Mouse (Mus musculus) neural tube, embryonic 15.5 days (tissue): Measurements from ENCODE around the gene Usp44. TPM values are rescaled to one million over a fixed set of nuclear protein-coding genes. Genes with fewer than 3 reads are reported as not detected.

ENCODE experiments used
- ATAC-seq: fragments of 200-750 bp; cut with Nextera tagmentation; 2 replicates; pipeline ENCODE4 v1.8.0; 2017; ENCODE audit warnings: mild to moderate bottlenecking, moderate TSS enrichment, moderate library complexity; ENCODE audit not compliant: low FRiP score
- H3K27ac ChIP-seq: fragments of 300-500 bp; sonication (generic); replicated peaks from 2 replicates; pipeline ENCODE4 v1.5.1; 2015; ENCODE audit warnings: mild to moderate bottlenecking, inconsistent platforms
- H3K27me3 ChIP-seq: fragments of 300-500 bp; sonication (generic); replicated peaks from 2 replicates; pipeline ENCODE4 v1.6.1; 2015; ENCODE audit warnings: inconsistent platforms
- H3K36me3 ChIP-seq: fragments of 300-500 bp; sonication (generic); 2 replicates; pipeline ENCODE4 v1.6.1; 2015; ENCODE audit warnings: inconsistent platforms
- H3K4me1 ChIP-seq: fragments of 300-500 bp; sonication (generic); 2 replicates; pipeline ENCODE4 v1.6.1; 2015; ENCODE audit warnings: inconsistent platforms
- H3K4me2 ChIP-seq: fragments of 300-500 bp; sonication (generic); 2 replicates; pipeline ENCODE4 v1.6.1; 2015; ENCODE audit warnings: inconsistent platforms, mild to moderate bottlenecking, moderate library complexity
- H3K4me3 ChIP-seq: fragments of 300-500 bp; sonication (generic); replicated peaks from 2 replicates; pipeline ENCODE4 v1.5.1; 2015; ENCODE audit warnings: mild to moderate bottlenecking, inconsistent platforms
- H3K9ac ChIP-seq: fragments of 300-500 bp; sonication (generic); replicated peaks from 2 replicates; pipeline ENCODE4 v1.6.1; 2015; ENCODE audit warnings: mild to moderate bottlenecking, inconsistent platforms
- H3K9me3 ChIP-seq: fragments of 300-500 bp; sonication (generic); replicated peaks from 2 replicates; pipeline ENCODE4 v1.6.1; 2016; ENCODE audit warnings: inconsistent platforms
- WGBS: fragments of 180-500 bp; shearing (Covaris S2); methylation state at CpG from one replicate; pipeline ENCODE4 v1.1.7; 2015; ENCODE audit warnings: mixed read lengths; 5-methylcytosine and 5-hydroxymethylcytosine counted together
- polyA plus RNA-seq: library from polyadenylated mRNA; unstranded; fragments of >200 nt; fragmentation: Nextera tagmentation; extraction: Ambion mirVana; gene quantifications from 2 replicates; pipeline ENCODE4 v1.2.1, GENCODE M21; 2015

The Usp44 gene
- polyA plus RNA-seq, 1 experiment from 2014 or later, result 0.08 TPM

GRCm38 (mm10) chr10:93891031-93891430 is 59.7 kb downstream of the Usp44 start:
- H3K9me3 ChIP-seq, result no peaks in the 10 kb centered on the region
- no peak overlapping the region for H3K27ac ChIP-seq
- H3K4me2 ChIP-seq, result no peak overlapping the region
- ATAC-seq, result no peak
- H3K36me3 ChIP-seq, result peaks cover 10% of the 10 kb centered on the region
- peaks cover 19% of the 10 kb centered on the region for H3K4me1 ChIP-seq
- H3K4me3 ChIP-seq, result no peak overlapping the region
- H3K27me3 ChIP-seq, result no peaks in the 10 kb centered on the region
- no peak overlapping the region for H3K9ac ChIP-seq
- WGBS, result 95% methylated on average over 1 of the region's 1 CpGs

- Histone ChIP-seq H3K4me2 (no peak overlapping the region), H3K27me3 (no peaks in the 10 kb centered on the region), H3K4me3 (no peak overlapping the region), H3K9me3 (no peaks in the 10 kb centered on the region), H3K27ac (no peak overlapping the region), H3K36me3 (no peaks in the 10 kb centered on the region), H3K4me1 (peaks cover 16% of the 10 kb centered on the region), H3K9ac (no peak overlapping the region)
- 90% methylated on average over 4 of the region's 4 CpGs for WGBS
- ATAC-seq, result no peak
Measured at GRCm38 (mm10) chr10:93892551-93892950, 61.2 kb downstream of the Usp44 start.

- no peaks in the 10 kb centered on the region for H3K36me3 ChIP-seq
- no peaks in the 10 kb centered on the region for H3K4me1 ChIP-seq
- H3K9ac ChIP-seq, result no peak within 1 kb of the TSS
- no peaks in the 10 kb centered on the region for H3K27me3 ChIP-seq
- no peak within 1 kb of the TSS for H3K4me3 ChIP-seq
- WGBS, result 67% methylated on average over 7 of the region's 7 CpGs
- no peak within 1 kb of the TSS for H3K27ac ChIP-seq
- no peak for ATAC-seq
- H3K4me2 ChIP-seq, result no peak within 1 kb of the TSS
- H3K9me3 ChIP-seq, result no peaks in the 10 kb centered on the region
Measured at GRCm38 (mm10) chr10:93897043-93897646, 65.8 kb downstream of the Usp44 start, which contains the start of gene Metap2. Metap2 (minus strand) TSS chr10:93897093.

DNA sequence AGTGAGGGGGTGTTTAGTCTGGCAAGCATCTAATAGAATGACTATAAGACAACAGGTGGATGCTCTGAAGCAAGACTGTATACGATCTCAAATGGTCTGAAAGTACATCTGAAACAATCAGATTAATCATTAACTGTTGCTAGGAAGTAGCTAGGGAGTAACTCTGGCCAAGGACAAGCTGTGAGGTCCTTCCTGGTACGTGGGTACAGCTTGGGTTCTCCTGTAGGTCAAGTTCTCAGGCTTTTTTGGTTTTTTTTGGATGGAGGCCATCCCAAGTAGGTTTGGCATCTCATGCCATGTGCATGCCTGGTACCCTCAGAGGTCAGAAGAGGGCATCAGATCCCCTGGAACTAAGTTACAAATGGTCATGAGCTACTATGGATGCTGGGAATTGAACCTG is 67.9 kb downstream of the Usp44 start:
- no peak overlapping the region for H3K4me3 ChIP-seq
- WGBS, result 47% methylated on average over 2 of the region's 2 CpGs
- H3K9me3 ChIP-seq, result no peaks in the 10 kb centered on the region
- H3K4me1 ChIP-seq, result no peaks in the 10 kb centered on the region
- H3K36me3 ChIP-seq, result no peaks in the 10 kb centered on the region
- no peak overlapping the region for H3K9ac ChIP-seq
- no peak for ATAC-seq
- no peaks in the 10 kb centered on the region for H3K27me3 ChIP-seq
- no peak overlapping the region for H3K4me2 ChIP-seq
- no peak overlapping the region for H3K27ac ChIP-seq

DNA sequence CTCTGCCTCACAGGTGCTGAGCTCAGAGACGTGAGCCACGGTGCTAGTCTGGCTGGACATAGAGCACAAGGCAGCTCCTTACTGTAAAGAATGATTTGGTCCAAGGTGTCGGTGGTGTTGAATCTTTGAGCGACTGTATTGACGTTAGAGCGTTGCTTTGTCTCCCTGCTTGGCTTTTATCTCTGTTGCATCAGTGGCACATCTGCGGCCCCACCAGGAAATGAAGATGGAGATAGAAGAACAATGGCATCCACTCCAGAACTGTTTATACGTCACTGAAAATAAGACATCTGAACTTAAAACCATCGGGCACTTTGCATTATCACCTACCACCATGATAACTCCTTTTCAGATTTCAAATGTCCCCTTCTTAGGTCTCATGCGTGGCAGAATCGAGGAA is 68.6 kb downstream of the Usp44 start:
- no peak for ATAC-seq
- WGBS, result 89% methylated on average over 11 of the region's 11 CpGs
- no peaks in the 10 kb centered on the region for H3K4me1 ChIP-seq

DNA sequence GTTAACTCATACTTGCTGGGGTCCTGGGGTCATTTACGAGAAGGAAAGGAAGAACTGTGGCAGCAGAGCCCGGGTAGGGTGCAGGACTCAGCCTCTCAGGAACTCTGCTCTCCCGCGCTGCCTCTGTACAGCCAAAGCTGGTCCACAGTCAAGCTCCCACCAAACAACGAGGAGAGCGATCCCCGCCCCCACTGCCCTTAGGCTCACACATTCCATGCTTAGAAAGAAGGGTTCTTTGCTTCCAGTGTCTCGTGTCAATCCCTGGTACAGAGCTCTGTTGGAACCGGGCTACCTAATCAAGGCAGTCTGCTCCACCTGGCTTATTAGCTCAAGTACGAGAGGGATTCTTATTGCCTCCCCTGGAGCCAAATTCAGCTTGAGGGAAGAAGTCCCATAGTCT is 76.0 kb downstream of the Usp44 start:
- no peak overlapping the region for H3K27ac ChIP-seq
- no peak overlapping the region for H3K9ac ChIP-seq
- H3K27me3 ChIP-seq, result no peaks in the 10 kb centered on the region
- H3K4me2 ChIP-seq, result no peak overlapping the region
- no peak overlapping the region for H3K4me3 ChIP-seq
- H3K4me1 ChIP-seq, result no peaks in the 10 kb centered on the region
- no peak for ATAC-seq
- WGBS, result 64% methylated on average over 10 of the region's 10 CpGs
- H3K9me3 ChIP-seq, result no peaks in the 10 kb centered on the region
- no peaks in the 10 kb centered on the region for H3K36me3 ChIP-seq

More for the DNA sequence above, 68.6 kb downstream of the Usp44 start:
- H3K9ac ChIP-seq, result no peak overlapping the region
- no peak overlapping the region for H3K4me3 ChIP-seq
- no peaks in the 10 kb centered on the region for H3K9me3 ChIP-seq
- H3K27me3 ChIP-seq, result no peaks in the 10 kb centered on the region
- no peak overlapping the region for H3K27ac ChIP-seq
- H3K4me2 ChIP-seq, result no peak overlapping the region
- no peaks in the 10 kb centered on the region for H3K36me3 ChIP-seq

Other genes starting within 250 kb of the Usp44 start
- gene Snrpf, start 241.8 kb upstream of the Usp44 start, polyA plus RNA-seq, result 58.2 and 71.7 TPM in 2 replicates
- gene Ntn4, start 190.9 kb upstream of the Usp44 start, polyA plus RNA-seq, result 0.43 and 0.59 TPM in 2 replicates
- gene Metap2, start 65.5 kb downstream of the Usp44 start, polyA plus RNA-seq, result 159 and 172 TPM in 2 replicates
- 42.3 and 43.1 TPM in 2 replicates for gene Vezt, start 204.3 kb downstream of the Usp44 start, polyA plus RNA-seq
- 1.8 and 2.3 TPM in 2 replicates for gene Fgd6, start 204.4 kb downstream of the Usp44 start, polyA plus RNA-seq